Mouse (Mus musculus) ovary, postnatal 10 days (tissue): ENCODE measurements around the gene Phlpp1.

Experiments used
- DNase-seq: peaks from one replicate; pipeline ENCODE4 v3.0.0; 2022; ENCODE audit warnings: low spot score

Gene Phlpp1

DNA sequence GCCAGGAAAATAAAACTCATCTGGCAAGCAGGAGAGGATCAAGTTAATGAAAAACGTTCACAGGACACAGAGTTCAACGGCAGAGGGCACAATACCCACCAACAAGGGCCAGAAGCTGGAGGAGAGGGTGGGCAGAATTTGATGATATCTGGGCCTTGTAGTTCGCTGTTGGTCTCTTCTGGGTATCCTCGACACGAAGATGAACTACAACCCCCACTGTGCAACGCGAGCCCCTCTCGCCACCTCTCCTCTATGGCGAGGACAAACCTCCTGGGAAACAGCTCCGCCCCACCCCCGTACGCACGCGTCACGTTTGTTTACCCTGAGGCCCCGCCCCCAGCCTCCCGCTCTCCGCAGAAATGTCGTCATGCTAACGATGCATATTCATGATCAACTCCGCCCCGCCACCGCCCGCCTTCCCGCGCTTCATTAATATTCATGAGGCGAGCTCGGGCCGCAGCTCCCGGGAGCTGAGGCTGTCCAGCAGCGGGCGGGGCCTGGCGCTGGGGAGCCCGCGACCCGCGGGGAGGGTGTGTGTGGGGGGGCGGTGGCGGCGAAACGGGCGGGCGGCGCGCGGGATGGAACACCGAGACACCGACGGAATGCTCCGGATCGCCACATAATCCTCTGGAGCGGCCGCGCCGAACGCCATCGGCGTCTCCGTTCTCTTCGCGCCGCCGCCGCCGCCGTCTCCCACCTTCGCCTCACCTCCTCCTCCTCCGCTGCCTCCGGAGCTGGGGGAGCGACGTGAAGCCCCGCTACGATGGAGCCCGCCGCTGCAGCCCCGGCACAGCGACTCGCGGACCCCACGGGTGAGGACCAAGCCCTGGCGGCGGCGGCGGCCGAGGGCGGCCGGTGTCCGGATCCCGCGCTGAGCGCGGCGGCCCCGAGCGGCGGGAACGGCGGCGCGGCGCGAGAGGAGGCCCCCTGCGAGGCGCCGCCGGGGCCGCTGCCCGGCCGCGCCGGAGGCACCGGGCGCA, at the start of gene Phlpp1:
TSS of gene Phlpp1 (plus strand) at position 512 of the 980 bp plus-strand sequence.
- DNase-seq: peak; percentile 96

DNA sequence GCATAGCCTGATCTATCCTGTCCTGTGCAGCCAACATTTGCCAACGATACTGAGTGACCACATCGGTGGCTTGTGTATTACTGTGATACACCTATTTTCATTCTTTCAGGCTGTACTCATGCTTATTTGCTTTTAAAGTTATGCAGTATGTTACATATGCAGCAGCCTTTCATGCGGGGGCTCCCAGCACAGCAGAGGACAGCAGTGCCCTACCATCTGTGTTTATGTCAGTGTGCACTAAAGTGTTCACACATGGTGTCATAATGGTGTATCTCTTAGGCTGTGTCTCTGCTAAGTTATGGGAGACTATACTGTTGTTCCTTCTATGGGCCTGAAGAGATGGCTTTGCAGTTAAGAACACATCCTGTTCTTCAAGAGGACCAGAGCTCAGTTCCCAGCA, 45.0 kb upstream of the Phlpp1 start:
- DNase-seq: no peak

DNA sequence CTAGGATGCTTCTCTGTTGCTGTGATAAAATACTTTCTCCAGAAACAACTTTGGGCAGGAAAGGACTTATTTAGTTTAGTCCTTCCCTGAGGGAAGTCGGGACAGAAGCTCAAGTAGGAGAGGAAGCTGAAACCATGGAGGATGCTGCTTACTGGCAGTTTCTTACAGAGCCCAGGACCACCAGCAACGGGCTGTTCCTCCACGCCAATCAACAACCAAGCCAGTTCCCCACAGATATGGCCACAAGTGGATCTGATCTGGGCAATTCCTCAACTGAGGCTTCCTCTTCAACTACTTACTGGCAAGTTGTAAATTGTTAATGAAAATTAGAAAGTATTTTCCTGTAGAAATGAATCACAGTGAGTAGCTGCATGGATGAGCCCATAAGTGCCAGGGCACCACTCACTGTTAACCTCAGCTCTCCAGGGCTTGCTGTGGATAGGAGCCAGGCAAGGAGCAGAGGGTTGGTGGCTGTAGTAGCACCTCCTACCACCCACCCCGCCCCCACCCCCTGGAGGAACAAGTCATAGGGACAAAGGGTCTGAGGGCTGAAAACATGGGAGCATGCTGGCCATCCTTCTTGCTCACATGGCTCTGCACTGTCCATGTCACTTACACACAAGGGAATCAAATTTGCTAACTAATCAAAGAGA, 39.7 kb upstream of the Phlpp1 start:
- DNase-seq: no peak

DNA sequence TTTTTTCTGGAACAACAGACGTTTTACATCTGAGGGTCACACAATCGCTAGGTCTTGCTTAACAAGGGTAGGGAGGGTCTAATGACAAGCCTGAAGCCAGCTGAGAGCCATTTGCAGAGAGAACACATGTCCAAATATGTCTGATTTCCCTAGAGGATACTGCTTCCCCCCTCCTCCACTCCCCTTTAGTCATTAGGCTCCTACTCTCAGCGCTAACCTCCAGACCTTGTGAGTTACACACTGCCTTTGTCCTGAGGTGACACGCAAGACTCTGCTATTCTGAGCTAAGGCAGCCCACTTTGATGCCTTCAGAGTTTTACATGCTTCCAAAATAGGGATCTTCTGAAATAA, 39.2 kb upstream of the Phlpp1 start:
- no peak for DNase-seq

DNA sequence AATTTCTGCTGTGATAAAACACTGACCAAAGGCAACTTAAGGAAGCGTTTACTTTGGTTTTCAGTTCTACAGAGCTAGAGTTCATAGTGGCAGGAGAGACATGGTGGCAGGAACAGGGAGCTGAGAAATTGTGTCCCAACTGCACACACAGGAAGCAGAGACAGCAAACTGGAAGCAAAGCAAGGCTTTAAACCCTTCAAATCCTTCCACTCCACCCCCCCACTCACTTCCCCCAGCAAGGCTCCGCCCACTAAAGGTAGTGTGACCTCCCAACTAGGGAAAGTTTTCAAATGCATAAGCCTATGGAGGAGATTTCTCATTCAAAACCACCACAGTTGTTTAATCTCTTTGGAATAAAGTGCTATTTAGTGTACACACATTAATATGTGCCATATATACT, 32.9 kb upstream of the Phlpp1 start:
- DNase-seq: no peak

DNA sequence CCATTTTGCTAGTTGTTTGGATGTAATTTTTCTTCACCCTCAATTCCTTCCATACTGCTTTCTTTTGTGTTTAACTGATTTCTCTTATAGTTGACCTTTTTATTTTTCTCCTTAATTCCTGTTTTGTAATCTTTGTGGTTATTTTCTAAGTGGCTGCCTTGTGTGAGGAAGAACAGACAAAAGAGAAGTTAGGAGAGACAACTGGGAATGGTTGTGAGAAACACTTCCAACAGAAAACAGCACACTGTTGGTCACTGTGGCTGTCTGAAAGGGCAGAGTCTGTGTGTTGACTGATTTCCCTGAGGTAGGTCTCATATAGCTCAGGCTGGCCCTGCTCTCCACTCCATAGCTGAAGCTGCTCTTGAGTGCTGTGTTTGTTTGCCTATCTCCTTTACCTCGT, 32.4 kb upstream of the Phlpp1 start:
- DNase-seq: no peak

DNA sequence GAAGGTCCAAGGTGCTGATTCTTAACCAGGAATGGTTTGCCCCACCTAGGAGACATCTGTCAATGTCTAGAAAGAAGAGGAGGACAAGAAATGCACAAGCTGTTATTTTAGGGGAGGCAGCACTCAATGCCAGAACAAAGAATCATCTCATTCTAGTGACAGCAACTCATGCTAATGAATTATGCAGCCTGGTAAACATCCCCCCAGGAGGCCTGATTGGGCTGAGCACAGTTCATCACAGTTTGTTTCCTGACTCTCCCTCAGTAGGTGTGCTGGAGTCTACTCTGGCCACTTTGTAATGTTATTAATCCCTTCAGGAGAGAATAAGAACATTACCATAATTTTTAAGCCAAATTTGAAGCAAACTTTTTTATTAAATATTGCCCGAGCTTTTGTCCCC, 29.5 kb upstream of the Phlpp1 start:
- DNase-seq: no peak

DNA sequence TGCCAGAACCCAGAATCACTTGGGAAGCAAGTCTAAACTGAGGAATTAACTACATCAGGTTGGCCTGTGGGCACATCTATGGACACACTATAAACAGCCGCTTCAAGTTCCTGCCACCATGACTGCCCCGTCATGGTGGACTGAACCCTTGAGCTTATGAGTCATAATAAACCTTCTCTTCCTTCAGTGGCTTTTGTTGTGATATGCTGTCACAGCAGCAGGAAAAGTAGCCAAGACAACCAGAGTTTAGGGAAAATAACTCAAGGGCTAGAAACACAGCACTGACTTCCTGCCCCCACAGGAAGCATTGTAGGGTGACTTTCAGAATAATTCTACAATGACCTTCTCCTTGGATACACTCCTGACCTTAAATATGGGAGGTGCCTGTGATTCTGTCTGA, 27.0 kb upstream of the Phlpp1 start:
- DNase-seq: no peak

DNA sequence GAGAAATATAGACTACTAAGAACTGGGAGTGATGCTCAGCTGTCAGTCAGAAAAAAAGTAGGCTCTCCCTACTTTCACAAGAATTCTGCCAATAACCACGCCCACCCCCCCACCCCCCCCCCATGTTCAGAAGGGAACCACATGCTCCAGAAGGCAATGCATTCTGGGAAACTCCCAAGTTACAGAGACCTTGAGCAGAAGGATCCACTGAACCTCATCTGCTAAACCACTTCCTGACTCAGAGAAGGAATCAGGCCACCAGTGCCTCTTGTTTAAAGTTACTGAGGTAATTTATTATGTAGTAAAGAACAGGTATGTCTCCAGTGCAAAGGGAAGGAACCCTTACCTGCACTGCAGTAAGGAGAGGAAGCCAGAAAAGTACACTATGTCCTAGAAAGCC, 26.5 kb upstream of the Phlpp1 start:
- no peak for DNase-seq

DNA sequence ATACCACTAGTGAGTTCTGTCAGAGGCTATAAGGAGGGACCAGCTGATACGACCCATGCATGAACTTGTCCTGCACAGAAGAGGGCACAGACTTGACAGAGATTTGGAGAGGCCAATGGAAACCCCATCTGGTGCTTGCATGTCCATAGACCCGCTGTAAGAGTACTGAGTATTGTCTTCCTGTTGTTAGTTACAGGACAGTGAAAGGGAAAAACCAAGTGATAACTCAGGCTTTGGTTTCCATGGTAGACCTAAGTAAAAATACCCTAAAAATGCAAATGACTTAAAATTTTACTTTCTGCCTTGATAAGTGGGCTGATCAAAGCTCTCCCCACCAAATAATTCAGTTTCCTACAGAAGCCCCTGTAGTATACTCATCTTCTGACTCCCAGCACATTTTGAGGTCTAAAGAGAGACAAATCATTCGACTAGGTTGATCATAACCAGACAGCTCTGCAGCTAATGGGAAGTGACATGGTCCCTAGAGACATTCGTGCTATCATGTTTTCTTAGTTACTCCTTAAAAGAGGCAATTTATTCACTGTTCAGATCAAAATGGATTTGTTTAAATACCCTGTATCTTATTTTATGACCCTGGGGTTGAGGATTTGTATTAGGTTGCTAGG, 25.9 kb upstream of the Phlpp1 start:
- DNase-seq: no peak

DNA sequence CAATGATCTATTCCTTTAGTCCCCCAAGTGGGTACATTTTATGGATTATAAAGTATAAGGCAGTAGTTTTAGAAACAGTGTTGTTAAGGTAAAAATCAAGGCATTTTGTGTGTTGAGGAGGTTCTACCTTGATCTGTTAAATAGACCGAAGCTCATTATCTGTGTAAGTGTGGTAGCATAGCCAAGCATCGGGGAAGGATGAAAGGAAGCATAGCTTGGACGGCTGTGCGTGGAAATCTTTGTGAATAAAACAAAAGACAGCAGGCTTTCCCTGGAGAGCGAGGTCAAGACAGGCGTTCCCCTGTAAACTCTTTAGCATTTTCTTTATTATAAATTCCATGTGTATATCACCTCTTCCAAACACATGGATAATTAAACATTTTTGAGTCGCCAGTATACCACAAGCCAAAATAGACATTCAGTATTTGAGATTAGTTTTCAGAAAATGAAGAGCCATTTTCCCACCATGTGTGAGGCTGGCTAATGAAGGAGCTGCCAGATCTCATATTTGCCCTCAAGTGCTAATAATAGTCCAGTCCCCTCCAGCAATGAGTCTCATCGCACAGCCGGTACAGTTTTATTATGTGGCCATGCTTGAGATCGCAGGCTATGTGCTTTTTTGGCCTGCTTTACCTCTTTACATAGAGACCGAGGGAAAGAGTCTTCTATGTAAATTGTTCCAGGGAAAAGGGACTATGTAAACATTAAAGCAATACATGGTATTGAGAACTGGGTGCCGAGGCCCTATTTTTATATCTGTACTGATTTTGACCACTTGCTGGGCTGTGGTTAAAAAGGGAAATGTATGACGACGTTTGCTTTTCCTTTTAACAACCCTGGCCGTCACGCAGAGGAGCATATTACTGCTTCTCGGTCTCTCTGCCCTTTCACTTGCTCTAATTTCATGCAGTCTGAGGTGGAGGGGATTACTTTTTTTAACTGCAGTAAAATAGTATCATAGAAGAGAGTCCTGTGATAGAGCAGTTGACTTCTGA, 22.9 kb upstream of the Phlpp1 start:
- DNase-seq: no peak

DNA sequence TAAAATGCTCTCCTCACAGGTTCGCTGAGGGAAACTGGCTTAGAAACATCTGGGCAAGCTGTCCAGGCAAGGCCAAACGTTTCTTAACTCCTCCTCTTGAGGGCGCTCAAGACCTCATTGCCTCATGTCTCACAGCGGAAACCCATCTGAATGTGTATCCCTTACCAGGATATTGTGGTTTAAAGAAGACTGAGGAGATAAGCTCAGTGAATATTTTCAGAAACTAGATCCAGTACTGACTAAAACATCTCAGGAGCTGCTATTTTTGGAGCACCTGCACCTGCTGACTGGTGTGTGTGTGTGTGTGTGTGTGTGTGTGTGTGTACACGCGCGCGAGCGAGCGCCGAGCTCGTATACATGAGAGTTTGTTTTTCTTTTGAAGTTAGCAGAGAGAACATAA, 19.7 kb upstream of the Phlpp1 start:
- no peak for DNase-seq

DNA sequence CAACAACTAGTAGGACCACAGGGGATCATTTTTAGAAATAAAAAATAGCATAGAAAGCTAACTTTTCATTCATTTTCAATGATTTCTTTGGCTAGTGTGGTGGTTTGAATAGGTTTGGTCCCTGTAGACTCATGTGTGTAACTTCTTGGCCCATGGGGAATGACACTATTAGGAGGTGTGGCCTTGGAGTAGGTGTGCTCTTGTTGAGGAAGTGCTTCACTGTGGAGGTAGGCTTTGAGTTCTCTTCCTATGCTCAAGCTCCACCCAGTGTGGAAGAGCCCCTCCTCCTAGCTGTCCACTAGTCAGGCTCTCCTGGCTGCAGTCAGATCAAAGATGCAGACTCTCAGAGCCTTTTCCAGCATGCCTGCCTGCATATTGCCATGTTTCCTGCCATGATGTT, 18.8 kb upstream of the Phlpp1 start:
- no peak for DNase-seq

DNA sequence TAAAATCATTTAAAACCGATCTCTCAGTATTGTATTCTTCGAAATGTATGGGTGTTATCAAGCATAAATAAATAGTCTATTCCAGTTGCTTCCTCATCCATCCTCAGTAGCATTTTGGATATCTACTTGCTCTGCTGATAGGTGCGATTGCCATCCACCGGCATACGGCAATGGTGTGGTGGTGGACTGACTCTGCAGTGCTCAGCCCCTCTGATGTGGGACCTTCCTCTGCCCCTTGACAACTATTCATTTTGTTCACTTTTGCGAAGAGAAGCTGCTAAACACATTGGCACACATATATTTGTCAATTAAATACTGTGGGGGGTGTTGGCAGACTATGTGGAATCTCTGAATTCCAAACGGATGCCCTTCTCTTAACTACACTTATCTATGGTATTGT, 17.0 kb upstream of the Phlpp1 start:
- DNase-seq: no peak

DNA sequence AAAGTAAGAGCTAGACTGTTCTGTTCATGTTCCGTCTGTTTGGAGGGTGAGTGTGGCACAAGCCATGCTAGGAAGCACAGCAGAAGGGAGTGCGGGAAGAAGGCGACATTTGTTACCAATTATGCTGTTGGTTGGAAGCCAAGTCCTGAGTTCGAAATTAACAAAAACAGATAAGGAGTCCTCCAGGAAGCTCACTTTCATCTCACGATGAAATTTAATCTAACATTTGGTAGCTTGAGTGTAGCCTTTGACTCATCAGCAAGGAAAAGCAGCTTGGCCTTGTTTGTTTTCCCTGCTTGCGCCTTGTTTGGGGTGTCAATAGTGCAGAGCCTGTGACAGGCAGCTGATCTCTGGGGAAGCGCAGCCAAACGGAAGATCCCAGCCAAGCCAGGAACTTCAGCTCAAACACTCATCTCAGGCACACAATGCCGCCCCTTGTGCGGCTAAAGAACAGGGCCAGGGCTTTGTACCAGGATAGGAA, 16.4 kb upstream of the Phlpp1 start:
- DNase-seq: no peak

DNA sequence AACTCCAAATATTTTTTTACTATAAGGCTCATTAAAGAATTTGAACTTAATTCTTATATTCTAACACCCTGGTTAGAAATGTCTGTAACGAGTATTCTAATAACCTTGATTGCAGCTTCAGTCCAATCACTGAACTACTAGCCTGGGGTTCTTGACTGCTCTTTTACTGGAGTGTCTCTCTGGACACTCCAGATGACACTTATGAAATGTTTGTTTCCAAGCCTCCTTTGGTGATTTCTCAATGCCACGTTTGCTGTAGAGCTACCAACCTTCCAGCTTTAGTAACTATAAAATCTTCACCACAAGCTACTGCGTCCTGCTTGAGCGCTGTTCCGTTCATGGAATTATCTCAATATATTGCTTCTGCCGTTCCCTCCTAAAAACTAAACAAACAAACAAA, 15.8 kb upstream of the Phlpp1 start:
- DNase-seq: no peak

DNA sequence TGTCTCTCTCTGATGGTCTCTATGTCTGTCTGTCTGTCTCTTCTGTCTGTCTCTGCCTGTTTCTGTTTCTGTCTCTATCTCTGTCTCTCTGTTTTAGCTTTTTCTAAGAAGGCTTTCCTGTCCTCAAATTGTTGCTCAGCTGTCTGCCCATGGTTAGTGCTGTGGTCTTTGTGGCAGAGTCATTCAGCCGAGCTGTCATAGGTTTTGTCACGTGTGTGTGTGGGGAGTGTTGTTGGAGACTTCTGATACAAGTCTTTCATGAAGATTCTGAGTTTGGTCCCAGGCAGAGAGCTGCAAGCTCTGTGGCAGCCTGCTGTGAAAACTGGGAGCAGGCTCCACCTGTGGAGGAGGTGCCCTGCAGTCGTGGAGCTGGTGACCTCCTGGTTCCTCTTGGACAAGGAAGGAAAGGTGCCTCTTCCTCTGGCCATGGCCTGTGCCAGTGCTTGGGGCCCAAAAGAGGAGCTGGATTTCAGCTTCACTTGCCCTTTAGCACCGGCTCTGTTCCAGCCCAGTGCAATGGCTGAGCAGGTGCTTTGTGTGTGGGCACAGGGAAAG, 13.5 kb upstream of the Phlpp1 start:
- DNase-seq: no peak

DNA sequence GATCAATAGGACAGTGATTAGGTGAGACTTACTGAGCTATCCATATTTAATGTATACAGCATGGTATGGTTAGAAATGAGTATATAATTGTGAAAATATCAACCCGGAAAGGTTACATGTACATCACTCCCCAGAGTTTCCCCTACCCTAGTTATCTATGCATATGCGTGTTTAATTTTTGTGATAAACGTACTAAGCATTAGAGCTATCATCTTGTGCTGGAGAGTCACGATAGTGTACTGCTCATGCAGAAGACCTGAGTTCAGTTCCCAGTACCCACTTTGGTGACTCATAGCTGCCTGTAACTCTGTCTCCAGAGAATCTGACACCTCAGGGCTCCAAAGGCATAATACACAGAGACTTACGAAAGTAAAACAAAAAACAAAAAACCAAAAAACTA, 11.9 kb upstream of the Phlpp1 start:
- DNase-seq: no peak

DNA sequence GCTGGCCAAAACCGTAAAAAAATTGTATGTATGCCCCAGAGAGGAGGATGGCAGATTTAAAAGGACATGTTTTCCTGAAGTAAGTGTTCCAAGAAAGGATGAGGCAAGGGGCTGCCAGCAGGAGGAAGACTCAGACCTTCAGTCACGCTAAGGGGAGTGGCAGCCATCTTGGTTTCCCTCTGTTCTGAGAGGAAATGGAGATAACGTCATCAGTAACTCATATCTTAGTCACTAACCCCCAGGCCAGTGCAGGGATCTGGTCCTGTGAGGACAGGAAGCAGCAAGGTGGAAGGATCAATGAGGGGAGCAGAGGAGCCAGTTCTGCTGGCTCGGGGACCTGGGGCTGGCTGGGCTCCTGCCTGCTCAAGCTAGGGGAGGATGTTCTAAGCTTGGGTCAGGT, 10.6 kb upstream of the Phlpp1 start:
- no peak for DNase-seq

DNA sequence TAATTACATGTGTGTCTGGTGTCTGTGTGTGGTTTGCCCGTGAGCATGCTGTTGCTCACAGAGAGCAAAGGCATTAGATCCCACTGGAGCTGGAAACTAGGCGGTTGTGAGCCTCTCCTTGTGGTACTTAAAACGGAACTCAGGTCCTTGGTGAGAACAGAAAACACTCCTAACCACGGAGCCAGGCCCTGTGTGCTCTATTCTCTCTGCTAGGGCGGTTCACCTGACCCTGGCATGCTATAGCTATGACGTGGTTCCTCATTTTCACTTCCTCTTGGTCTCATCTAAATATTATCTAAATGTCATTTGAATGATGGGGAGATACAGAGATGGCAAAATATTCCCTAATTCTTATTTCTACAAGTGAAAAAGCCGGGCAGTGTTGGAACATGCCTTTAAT, 9.0 kb upstream of the Phlpp1 start:
- DNase-seq: no peak

DNA sequence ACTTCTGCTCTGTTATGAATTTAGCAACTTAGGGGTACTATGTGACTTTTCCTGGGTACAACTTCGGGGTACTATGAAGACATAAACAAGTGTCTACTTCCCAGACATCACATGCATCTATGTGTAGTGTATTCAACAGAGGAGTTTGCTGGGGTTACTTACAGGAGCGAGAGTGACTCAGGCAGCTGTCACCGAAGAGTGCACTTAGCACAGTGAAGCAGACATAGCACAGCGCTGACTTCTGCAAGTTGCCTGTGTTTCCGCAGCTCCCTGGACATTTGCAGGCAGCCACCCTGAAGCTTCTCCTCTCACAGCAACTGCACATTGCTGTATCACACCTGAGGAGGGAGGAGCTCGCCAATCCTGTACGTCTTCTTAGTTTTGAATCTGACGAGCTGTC, 8.2 kb upstream of the Phlpp1 start:
- no peak for DNase-seq

DNA sequence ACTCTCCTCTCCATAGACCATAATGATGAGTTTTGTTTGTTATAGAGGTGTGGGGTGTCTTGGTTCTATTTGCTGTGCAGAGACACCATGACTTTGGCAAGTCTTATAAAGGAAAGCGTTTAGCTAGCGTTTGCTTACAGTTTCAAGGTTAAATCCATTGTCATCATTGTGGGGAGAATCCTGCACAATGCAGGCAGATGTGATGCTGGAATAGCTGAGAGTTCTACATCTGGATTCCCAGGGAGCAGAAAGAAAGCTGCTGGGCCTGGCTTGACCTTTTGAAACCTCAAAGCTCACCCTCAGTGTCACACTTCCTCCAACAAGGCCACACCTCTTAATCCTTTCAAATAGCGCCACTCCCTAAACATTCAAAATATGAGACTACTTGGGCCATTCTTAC, 7.4 kb upstream of the Phlpp1 start:
- no peak for DNase-seq
